Mouse (Mus musculus) CH12.LX (cell line): ENCODE data around the gene Pde4d. TPM values are rescaled to one million over a fixed set of nuclear protein-coding genes. Genes with fewer than 3 reads are reported as not detected.

Source experiments
- DNase-seq: peaks from one replicate; pipeline ENCODE4 v3.0.0-alpha.2; 2013; ENCODE audit errors: extremely low read depth
- H3K27ac ChIP-seq: 2 replicates; pipeline ENCODE4 v1.5.1; 2012; ENCODE audit warnings: low read depth, mild to moderate bottlenecking, control low read depth, moderate library complexity; ENCODE audit not compliant: insufficient read depth
- H3K27me3 ChIP-seq: replicated peaks from 2 replicates; pipeline ENCODE3; 2012; ENCODE audit warnings: inconsistent platforms
- H3K36me3 ChIP-seq, 2 experiments: replicated peaks in 1 of 2; 2 replicates each; pipeline versions ENCODE3 to v1.6.1; 2012; ENCODE audit warnings: inconsistent platforms in 1 of 2, low read length in 1 of 2, mild to moderate bottlenecking in 1 of 2, mixed read lengths in 1 of 2, moderate library complexity in 1 of 2; ENCODE audit not compliant: control insufficient read depth in 1 of 2, insufficient read depth in 1 of 2
- H3K4me1 ChIP-seq, 2 experiments: 2 replicates each; pipeline ENCODE4 v1.6.1; 2012; ENCODE audit warnings: inconsistent platforms in 1 of 2, moderate library complexity in 1 of 2; ENCODE audit not compliant: insufficient read depth in 2 of 2, control insufficient read depth in 1 of 2
- H3K4me2 ChIP-seq: 2 replicates; pipeline ENCODE4 v1.6.1; 2012; ENCODE audit warnings: low read depth, mild to moderate bottlenecking, control low read depth; ENCODE audit not compliant: poor library complexity, insufficient read depth, severe bottlenecking
- H3K4me3 ChIP-seq, 3 experiments: fragments of 150-350 bp in 1 of 3; sonication (generic) in 1 of 3; replicated peaks in 1 of 3; 2 replicates each; pipeline versions ENCODE3 to v1.5.1; 2011 to 2012; ENCODE audit warnings: low read depth in 2 of 3, low read length in 2 of 3, mild to moderate bottlenecking in 2 of 3, moderate library complexity in 2 of 3, control low read depth in 1 of 3, improper control_type of control experiment in 1 of 3, inconsistent platforms in 1 of 3, mixed read lengths in 1 of 3; ENCODE audit not compliant: poor library complexity in 1 of 3
- H3K79me2 ChIP-seq: replicated peaks from 2 replicates; pipeline ENCODE4 v1.6.1; 2012; ENCODE audit warnings: mild to moderate bottlenecking, moderate library complexity; ENCODE audit not compliant: control insufficient read depth, poor library complexity, insufficient read depth, severe bottlenecking; ENCODE audit errors: extremely low read depth
- H3K9ac ChIP-seq: 2 replicates; pipeline ENCODE4 v1.6.1; 2012; ENCODE audit warnings: low read depth, mild to moderate bottlenecking, control low read depth, moderate library complexity; ENCODE audit not compliant: insufficient read depth
- H3K9me3 ChIP-seq: replicated peaks from 2 replicates; pipeline ENCODE3; 2012; ENCODE audit warnings: low read length, inconsistent platforms, mixed read lengths
- CHD1 ChIP-seq: IDR thresholded peaks from 2 replicates; pipeline ENCODE4 v1.6.1; 2012; ENCODE audit warnings: low read depth, low read length, improper control_type of control experiment, inconsistent platforms
- CHD2 ChIP-seq: IDR thresholded peaks from 2 replicates; pipeline ENCODE4 v1.6.1; 2011; ENCODE audit warnings: low read length, improper control_type of control experiment
- CTCF ChIP-seq, 2 experiments: IDR thresholded peaks in 1 of 2; conservative IDR thresholded peaks in 1 of 2; 2 replicates each; pipeline ENCODE4 v1.5.1; 2011 to 2012; ENCODE audit warnings: low read depth in 2 of 2, low read length in 2 of 2, improper control_type of control experiment in 1 of 2, inconsistent platforms in 1 of 2, mild to moderate bottlenecking in 1 of 2, moderate library complexity in 1 of 2
- E2F4 ChIP-seq: IDR thresholded peaks from 2 replicates; pipeline ENCODE4 v1.6.1; 2011; ENCODE audit warnings: low read depth, low read length, improper control_type of control experiment; ENCODE audit not compliant: insufficient replicate concordance
- ELF1 ChIP-seq: IDR thresholded peaks from 2 replicates; pipeline ENCODE4 v1.6.1; 2014; ENCODE audit warnings: low read depth, mild to moderate bottlenecking, inconsistent platforms, low read length, improper control_type of control experiment
- HCFC1 ChIP-seq: IDR thresholded peaks from 2 replicates; pipeline ENCODE4 v1.6.1; 2012; ENCODE audit warnings: low read depth, mild to moderate bottlenecking, inconsistent platforms, low read length, improper control_type of control experiment
- JUN ChIP-seq: IDR thresholded peaks from 2 replicates; pipeline ENCODE4 v1.6.1; 2011; ENCODE audit warnings: low read depth, mild to moderate bottlenecking, low read length, improper control_type of control experiment, moderate library complexity; ENCODE audit not compliant: insufficient read depth
- MAFK ChIP-seq: IDR thresholded peaks from 2 replicates; pipeline ENCODE4 v1.6.1; 2011; ENCODE audit warnings: low read length, improper control_type of control experiment; ENCODE audit not compliant: insufficient replicate concordance
- MAX ChIP-seq: IDR thresholded peaks from 2 replicates; pipeline ENCODE4 v1.6.1; 2011; ENCODE audit warnings: low read length, improper control_type of control experiment
- MEF2A ChIP-seq: IDR thresholded peaks from 2 replicates; pipeline ENCODE4 v1.6.1; 2014; ENCODE audit warnings: low read depth, mild to moderate bottlenecking, inconsistent platforms, low read length, improper control_type of control experiment, borderline replicate concordance
- MXI1 ChIP-seq: IDR thresholded peaks from 2 replicates; pipeline ENCODE4 v1.6.1; 2011; ENCODE audit warnings: mild to moderate bottlenecking, low read depth, low read length, improper control_type of control experiment
- MYC ChIP-seq: IDR thresholded peaks from 2 replicates; pipeline ENCODE4 v1.6.1; 2011; ENCODE audit warnings: low read depth, mild to moderate bottlenecking, improper control_type of control experiment, low read length
- NELFE ChIP-seq: IDR thresholded peaks from 2 replicates; pipeline ENCODE4 v1.6.1; 2011; ENCODE audit warnings: low read depth, low read length, improper control_type of control experiment
- POLR2A ChIP-seq: IDR thresholded peaks from 2 replicates; pipeline ENCODE4 v1.6.1; 2011; ENCODE audit warnings: low read depth, mild to moderate bottlenecking, improper control_type of control experiment, low read length
- POLR2AphosphoS2 ChIP-seq: IDR thresholded peaks from 2 replicates; pipeline ENCODE4 v1.6.1; 2011; ENCODE audit warnings: low read depth, low read length, improper control_type of control experiment
- RCOR1 ChIP-seq: conservative IDR thresholded peaks from 2 replicates; pipeline ENCODE4 v1.6.1; 2012; ENCODE audit warnings: low read depth, mild to moderate bottlenecking, inconsistent platforms, low read length, improper control_type of control experiment
- SIN3A ChIP-seq: IDR thresholded peaks from 2 replicates; pipeline ENCODE4 v1.6.1; 2012; ENCODE audit warnings: low read length, improper control_type of control experiment, inconsistent platforms
- TBP ChIP-seq: conservative IDR thresholded peaks from 2 replicates; pipeline ENCODE4 v1.6.1; 2011; ENCODE audit warnings: low read depth, low read length, improper control_type of control experiment
- TCF12 ChIP-seq: IDR thresholded peaks from 2 replicates; pipeline ENCODE4 v1.6.1; 2014; ENCODE audit warnings: low read depth, mild to moderate bottlenecking, inconsistent platforms, low read length, improper control_type of control experiment
- UBTF ChIP-seq: IDR thresholded peaks from 2 replicates; pipeline ENCODE4 v1.6.1; 2012; ENCODE audit warnings: low read depth, mild to moderate bottlenecking, inconsistent platforms, low read length, improper control_type of control experiment, moderate library complexity
- ZC3H11A ChIP-seq: IDR thresholded peaks from 2 replicates; pipeline ENCODE4 v1.6.1; 2012; ENCODE audit warnings: low read depth, mild to moderate bottlenecking, inconsistent platforms, low read length, improper control_type of control experiment
- ZNF384 ChIP-seq: IDR thresholded peaks from 2 replicates; pipeline ENCODE4 v1.6.1; 2012; ENCODE audit warnings: low read depth, low read length, improper control_type of control experiment, inconsistent platforms
- dilution Hi-C: fragments of 300-500 bp; cut with MboI; formaldehyde crosslinking; loops from 2 replicates; pipeline ENCODE4 v1.14.3; 2020; ENCODE audit warnings: low sequenced_read_pairs; ENCODE audit not compliant: extremely low pct_unique_long_range_greater_than_20kb, extremely low pct_ligation_motif_present
- in situ Hi-C: fragments of 300-500 bp; cut with MboI; formaldehyde crosslinking; loops from 3 replicates; pipeline ENCODE4 v1.14.3; 2019; ENCODE audit warnings: low sequenced_read_pairs, low pct_ligation_motif_present, low pct_unique_long_range_greater_than_20kb, mixed read lengths
- polyA plus RNA-seq: library from polyadenylated mRNA; unstranded; fragments of >175 nt; gene quantifications from 2 replicates; pipeline ENCODE4 v1.2.1, GENCODE M21; 2012; ENCODE audit warnings: low read depth; ENCODE audit not compliant: insufficient read length
- total RNA-seq, 2 experiments: library from RNA; depleted of rRNA; stranded (reverse); fragments of 300-350 nt in 1 of 2; fragments of >200 nt in 1 of 2; gene quantifications; 2 replicates each; pipeline ENCODE4 v1.2.3; 2012 to 2014

Gene Pde4d
- total and polyA plus RNA-seq, 3 experiments: not detected

DNA sequence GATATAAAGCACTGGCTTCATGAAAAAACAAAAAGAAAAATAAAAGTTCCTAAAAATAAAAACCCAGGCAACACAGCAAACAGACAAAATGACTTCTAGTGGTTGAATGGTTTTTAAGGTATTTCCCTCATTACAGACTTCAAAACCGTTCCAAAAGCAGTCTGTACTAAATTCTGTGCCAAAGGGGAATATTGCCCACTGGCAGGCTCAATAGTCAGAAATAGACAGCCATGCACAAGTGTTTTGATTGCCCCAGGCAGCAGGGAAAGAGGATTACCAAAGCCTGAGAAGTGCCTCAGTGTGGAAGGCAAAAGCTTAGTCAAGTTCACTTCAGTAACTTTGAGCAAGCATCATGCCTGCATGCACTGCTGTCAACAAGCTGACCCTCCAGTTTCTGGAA lies 186.8 kb downstream of the Pde4d start:
- no peak for DNase-seq
- H3K4me1 ChIP-seq: no peaks in the 10 kb centered on the region
- no peak overlapping the region for H3K4me2 ChIP-seq
- dilution Hi-C loops (no loop called here), in situ Hi-C loops (no loop called here)
- no peak for TF ChIP-seq ZC3H11A
- TF ChIP-seq POLR2AphosphoS2: no peak
- TF ChIP-seq E2F4: no peak
- no peak for TF ChIP-seq MXI1
- TF ChIP-seq JUN: no peak
- no peak for TF ChIP-seq ELF1
- TF ChIP-seq ZNF384: no peak
- TF ChIP-seq TCF12: no peak
- TF ChIP-seq CHD2: no peak
- no peak for TF ChIP-seq SIN3A
- TF ChIP-seq CHD1: no peak
- no peak for TF ChIP-seq MAX
- no peak for TF ChIP-seq UBTF
- no peak for TF ChIP-seq POLR2A
- TF ChIP-seq RCOR1: no peak
- TF ChIP-seq NELFE: no peak
- TF ChIP-seq HCFC1: no peak
- no peak for TF ChIP-seq MEF2A
- no peaks in the 10 kb centered on the region for H3K9me3 ChIP-seq
- H3K27ac ChIP-seq: no peak overlapping the region
- H3K79me2 ChIP-seq: no peaks in the 10 kb centered on the region
- H3K36me3 ChIP-seq: no peaks in the 10 kb centered on the region
- no peak overlapping the region for H3K9ac ChIP-seq
- H3K4me3 ChIP-seq: no peak overlapping the region
- no peaks in the 10 kb centered on the region for H3K27me3 ChIP-seq

DNA sequence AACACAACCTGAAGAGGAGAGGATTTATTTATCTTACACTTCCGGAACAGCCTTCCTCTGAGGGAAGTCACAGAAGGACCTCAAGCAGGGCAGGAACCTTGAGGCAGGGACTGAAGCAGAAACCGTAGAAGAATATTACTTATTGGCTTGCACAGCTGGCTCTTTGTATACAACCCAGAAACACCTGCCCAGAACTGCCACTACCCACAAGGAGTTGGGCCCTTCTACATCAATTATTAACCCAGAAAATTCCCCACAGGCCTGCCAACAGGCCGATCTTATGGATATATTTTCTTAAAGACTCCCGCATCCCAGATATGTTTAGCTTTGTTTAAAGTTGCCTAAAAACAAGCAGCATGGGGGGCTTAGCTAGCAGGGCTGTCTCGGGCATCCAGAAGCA lies 192.5 kb downstream of the Pde4d start:
- TF ChIP-seq MAFK: no peak
- no peak for TF ChIP-seq CTCF (conservative IDR thresholded peaks at IDR 0.05 in 1 of 2, IDR thresholded peaks at IDR 0.05 in 1 of 2; ENCODE audit: low read depth in 2 of 2, low read length in 2 of 2)
- TF ChIP-seq TCF12: no peak
- no peak for TF ChIP-seq MYC
- TF ChIP-seq TBP: no peak
- TF ChIP-seq, all 38 proteins: peak for 0
- dilution Hi-C loops (no loop called here), in situ Hi-C loops (no loop called here)
- Histone ChIP-seq H3K79me2 (no peaks in the 10 kb centered on the region), H3K27me3 (no peaks in the 10 kb centered on the region), H3K4me1 (no peaks in the 10 kb centered on the region), H3K9ac (no peak overlapping the region), H3K9me3 (no peaks in the 10 kb centered on the region), H3K36me3 (no peaks in the 10 kb centered on the region), H3K4me2 (no peak overlapping the region), H3K4me3 (no peak overlapping the region), H3K27ac (no peak overlapping the region)
- no peak for DNase-seq
